Mouse (Mus musculus) hindbrain, embryonic 14.5 days (tissue): ENCODE data around the gene Hexb. TPM values are rescaled to one million over a fixed set of nuclear protein-coding genes. Genes with fewer than 3 reads are reported as not detected.

ENCODE experiments used
- ATAC-seq: fragments of 200-750 bp; cut with Nextera tagmentation; 2 replicates; pipeline ENCODE4 v1.8.0; 2017; ENCODE audit warnings: moderate number of reproducible peaks, mild to moderate bottlenecking, moderate TSS enrichment, moderate library complexity; ENCODE audit not compliant: low FRiP score
- DNase-seq: peaks from one replicate; pipeline ENCODE4 v3.0.0-alpha.2; 2015; ENCODE audit warnings: low spot score
- H3K27ac ChIP-seq: fragments of 300-500 bp; sonication (generic); 2 replicates; pipeline ENCODE4 v1.5.1; 2014; ENCODE audit warnings: mild to moderate bottlenecking, moderate library complexity
- H3K27me3 ChIP-seq: fragments of 300-500 bp; sonication (generic); 2 replicates; pipeline ENCODE4 v1.6.1; 2014; ENCODE audit warnings: mild to moderate bottlenecking, low read length, mixed read lengths; ENCODE audit not compliant: control insufficient read depth, insufficient read depth
- H3K36me3 ChIP-seq: fragments of 300-500 bp; sonication (generic); replicated peaks from 2 replicates; pipeline ENCODE4 v1.6.1; 2014; ENCODE audit not compliant: control insufficient read depth, insufficient read depth
- H3K4me1 ChIP-seq: fragments of 300-500 bp; sonication (generic); replicated peaks from 2 replicates; pipeline ENCODE4 v1.6.1; 2014; ENCODE audit warnings: antibody characterized with exemption, low read length, mixed read lengths; ENCODE audit not compliant: control insufficient read depth, insufficient read depth
- H3K4me2 ChIP-seq: fragments of 300-500 bp; sonication (generic); replicated peaks from 2 replicates; pipeline ENCODE4 v1.6.1; 2014; ENCODE audit warnings: mild to moderate bottlenecking, moderate library complexity
- H3K4me3 ChIP-seq: fragments of 300-500 bp; sonication (generic); replicated peaks from 2 replicates; pipeline ENCODE4 v1.5.1; 2014; ENCODE audit warnings: mild to moderate bottlenecking, low read length
- H3K9ac ChIP-seq: fragments of 300-500 bp; sonication (generic); 2 replicates; pipeline ENCODE4 v1.6.1; 2014
- H3K9me3 ChIP-seq: fragments of 300-500 bp; sonication (generic); 2 replicates; pipeline ENCODE4 v1.6.1; 2016; ENCODE audit warnings: low read length; ENCODE audit not compliant: control insufficient read depth
- WGBS: fragments of 180-500 bp; shearing (Covaris S2); extraction: QIAGEN DNeasy Blood & Tissue Kit; methylation state at CpG from one replicate; pipeline ENCODE4 v1.1.7; 2014; 5-methylcytosine and 5-hydroxymethylcytosine counted together
- polyA plus RNA-seq: library from polyadenylated mRNA; unstranded; fragments of >200 nt; fragmentation: Nextera tagmentation; extraction: Ambion mirVana; gene quantifications from 2 replicates; pipeline ENCODE4 v1.2.1, GENCODE M21; 2014

Hexb gene
- polyA plus RNA-seq, 1 experiment from 2014 or later = 45.3 TPM

GRCm38 (mm10) chr13:97240965-97241786, 43.0 kb upstream of the Hexb start, which contains the start of gene Enc1:
TSS of gene Enc1 (plus strand) at chr13:97241105.
- no peaks in the 10 kb centered on the region for H3K27me3 ChIP-seq
- H3K4me1 ChIP-seq = peaks cover 43% of the 10 kb centered on the region

GRCm38 (mm10) chr13:97240279-97240964, 42.3 kb upstream of the Hexb start:
- H3K27me3 ChIP-seq = no peaks in the 10 kb centered on the region
- H3K27ac ChIP-seq = peak overlapping the region; percentile 93
- ATAC-seq = peak; percentile 46
- peaks cover 36% of the 10 kb centered on the region for H3K4me1 ChIP-seq
- H3K9ac ChIP-seq = peak overlapping the region; percentile 94
- under 1% methylated on average over 34 of the region's 36 CpGs for WGBS
- peak overlapping the region; percentile 82 for H3K4me2 ChIP-seq
- peak overlapping the region; percentile 89 for H3K4me3 ChIP-seq
- H3K9me3 ChIP-seq = no peaks in the 10 kb centered on the region
- peaks cover 5% of the 10 kb centered on the region for H3K36me3 ChIP-seq
- DNase-seq = peak; percentile 80

More at GRCm38 (mm10) chr13:97240965-97241786, 43.0 kb upstream of the Hexb start, which contains the start of gene Enc1:
- Histone ChIP-seq H3K27ac (peak within 1 kb of the TSS; percentile 93), H3K36me3 (peaks cover 12% of the 10 kb centered on the region), H3K9ac (peak within 1 kb of the TSS; percentile 94), H3K9me3 (no peaks in the 10 kb centered on the region), H3K4me3 (peak within 1 kb of the TSS; percentile 89), H3K4me2 (peak within 1 kb of the TSS; percentile 82)
- DNase-seq (peak; percentile 91), ATAC-seq (peak; percentile 90)
- under 1% methylated on average over 81 of the region's 89 CpGs for WGBS

DNA sequence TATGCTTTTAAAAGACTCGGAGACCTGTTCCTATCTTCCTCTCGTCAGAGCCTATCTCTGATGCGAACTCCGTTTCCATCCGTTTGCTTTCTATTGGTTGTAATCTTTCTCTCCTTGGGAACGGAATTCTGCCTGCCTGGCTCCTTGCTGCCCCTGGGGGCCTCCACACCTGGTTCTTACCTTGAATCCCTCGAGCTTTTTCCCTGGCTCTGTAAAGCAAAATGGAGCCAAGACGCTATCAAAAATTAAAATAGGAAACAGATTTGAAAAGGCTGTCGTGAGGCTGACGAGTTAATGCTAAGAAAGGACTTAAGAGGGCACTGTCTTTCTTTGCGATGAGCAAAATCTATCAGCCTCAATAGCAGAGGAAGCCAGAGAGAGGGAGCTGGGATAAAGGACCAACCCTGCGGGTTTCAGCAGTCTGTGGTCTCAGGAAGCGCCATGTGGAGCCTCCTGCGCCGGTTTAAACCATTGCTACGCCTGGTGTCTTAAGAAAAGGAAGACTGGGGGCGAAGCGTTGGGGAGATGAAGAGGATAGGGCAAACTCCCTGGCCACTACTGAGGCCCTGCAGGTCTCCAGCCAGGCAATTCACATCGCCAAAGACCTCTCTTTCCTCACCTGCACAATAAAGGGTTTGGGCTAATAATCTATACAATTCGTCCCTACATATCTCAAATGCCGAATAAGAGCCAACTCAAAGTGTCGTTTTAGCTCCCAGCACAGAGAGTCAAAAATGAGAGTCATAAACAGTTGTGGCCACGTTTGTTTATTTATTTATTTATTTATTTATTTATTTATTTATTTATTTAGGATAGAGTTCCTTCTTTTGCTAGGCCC, 41.4 kb upstream of the Hexb start:
- H3K9me3 ChIP-seq = no peaks in the 10 kb centered on the region
- H3K27ac ChIP-seq = peak overlapping the region; percentile 93
- peaks cover 29% of the 10 kb centered on the region for H3K4me1 ChIP-seq
- 5% methylated on average over 23 of the region's 23 CpGs for WGBS
- no peaks in the 10 kb centered on the region for H3K27me3 ChIP-seq
- peak overlapping the region; percentile 13 for H3K9ac ChIP-seq
- DNase-seq (peak; percentile 80), ATAC-seq (peak; percentile 27; the same call in 1 of the 2 replicates)
- no peaks in the 10 kb centered on the region for H3K36me3 ChIP-seq
- H3K4me2 ChIP-seq = peak overlapping the region; percentile 82
- 0 out of 2 replicates have a peak overlapping the region, but pooled peaks have one; percentile 1 for H3K4me3 ChIP-seq

GRCm38 (mm10) chr13:97238181-97238981, 40.2 kb upstream of the Hexb start:
- Histone ChIP-seq H3K9me3 (no peaks in the 10 kb centered on the region), H3K4me1 (peaks cover 25% of the 10 kb centered on the region), H3K27ac (peak overlapping the region; percentile 93), H3K36me3 (no peaks in the 10 kb centered on the region), H3K4me3 (no peak overlapping the region), H3K4me2 (no peak overlapping the region), H3K27me3 (no peaks in the 10 kb centered on the region), H3K9ac (no peak overlapping the region)
- no peak for ATAC-seq
- 56% methylated on average over 16 of the region's 16 CpGs for WGBS
- DNase-seq = no peak

DNA sequence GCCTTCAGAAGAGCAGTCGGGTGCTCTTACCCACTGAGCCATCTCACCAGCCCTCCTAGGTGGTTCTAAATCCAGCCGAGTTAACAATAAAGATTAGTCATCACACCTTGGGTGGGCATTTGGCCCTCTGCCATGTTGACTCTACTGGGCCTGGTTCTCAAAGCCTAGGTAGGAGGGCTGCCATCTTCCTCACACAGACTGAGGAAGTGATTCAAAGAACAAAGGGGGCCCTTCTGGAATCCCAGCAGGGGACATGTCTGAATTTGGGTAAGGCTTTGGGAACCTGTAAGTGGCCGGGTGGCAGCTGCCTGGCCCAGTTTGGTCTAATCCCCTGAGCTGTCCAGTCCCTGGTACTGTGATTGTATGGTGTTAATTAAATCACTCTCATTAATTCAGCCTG, 39.5 kb upstream of the Hexb start:
- DNase-seq = no peak
- no peaks in the 10 kb centered on the region for H3K36me3 ChIP-seq
- WGBS = 20% methylated on average over 3 of the region's 3 CpGs

DNA sequence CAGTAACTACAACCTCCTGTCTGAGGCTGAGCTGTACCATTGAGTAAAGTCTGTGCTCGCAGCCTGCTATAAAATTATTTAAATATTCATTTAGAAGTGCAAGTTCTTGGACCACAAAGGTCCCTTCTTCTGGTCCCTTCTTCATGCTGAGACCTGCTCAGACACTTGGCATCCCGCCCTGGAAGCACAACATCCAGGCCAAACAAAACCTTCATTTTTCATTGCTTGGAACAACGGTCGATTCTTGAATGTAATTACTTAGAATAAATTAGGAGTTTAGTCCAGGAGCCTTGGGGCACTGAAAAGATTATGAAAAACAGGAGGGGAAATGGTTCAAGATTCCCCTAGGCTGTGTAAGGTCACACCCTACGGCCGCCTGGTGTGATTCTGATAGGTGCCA, 37.8 kb upstream of the Hexb start:
- 40% methylated on average over 6 of the region's 6 CpGs for WGBS
- Histone ChIP-seq H3K36me3 (no peaks in the 10 kb centered on the region), H3K4me2 (no peak overlapping the region), H3K4me3 (no peak overlapping the region), H3K4me1 (peaks cover 20% of the 10 kb centered on the region), H3K27me3 (no peaks in the 10 kb centered on the region), H3K27ac (no peak overlapping the region), H3K9ac (no peak overlapping the region), H3K9me3 (no peaks in the 10 kb centered on the region)
- ATAC-seq (no peak), DNase-seq (no peak)

More for the DNA sequence above, 39.5 kb upstream of the Hexb start:
- Histone ChIP-seq H3K27ac (peak overlapping the region; percentile 93; the same call in 1 of the 2 replicates), H3K4me2 (no peak overlapping the region), H3K9ac (no peak overlapping the region), H3K4me3 (no peak overlapping the region), H3K27me3 (no peaks in the 10 kb centered on the region), H3K9me3 (no peaks in the 10 kb centered on the region), H3K4me1 (peaks cover 20% of the 10 kb centered on the region)
- no peak for ATAC-seq

- Histone ChIP-seq H3K9ac (peak overlapping the region; percentile 55), H3K4me3 (peak overlapping the region; percentile 24), H3K27ac (no peak overlapping the region), H3K4me2 (peak overlapping the region; percentile 57), H3K9me3 (no peaks in the 10 kb centered on the region), H3K36me3 (no peaks in the 10 kb centered on the region), H3K27me3 (no peaks in the 10 kb centered on the region), H3K4me1 (peaks cover 14% of the 10 kb centered on the region; the same call in 1 of the 2 replicates)
- peak; percentile 93 for DNase-seq
- 19% methylated on average over 17 of the region's 17 CpGs for WGBS
- ATAC-seq = peak; percentile 77
These were observed 36.7 kb upstream of the Hexb start for GRCm38 (mm10) chr13:97234785-97235417.

- H3K9ac ChIP-seq = no peak overlapping the region
- no peak overlapping the region for H3K27ac ChIP-seq
- no peak overlapping the region for H3K4me3 ChIP-seq
- no peaks in the 10 kb centered on the region for H3K27me3 ChIP-seq
- peaks cover 5% of the 10 kb centered on the region; the same call in 1 of the 2 replicates for H3K4me1 ChIP-seq
- DNase-seq (no peak), ATAC-seq (no peak)
- H3K9me3 ChIP-seq = no peaks in the 10 kb centered on the region
- no peaks in the 10 kb centered on the region for H3K36me3 ChIP-seq
- 80% methylated on average over 2 of the region's 2 CpGs for WGBS
- no peak overlapping the region for H3K4me2 ChIP-seq
These were observed 34.9 kb upstream of the Hexb start for GRCm38 (mm10) chr13:97233092-97233491.
